Mouse (Mus musculus) E14TG2a.4 (cell line): ENCODE data around the gene Sft2d1.

ENCODE experiments used
- H3K27me3 ChIP-seq: 2 replicates; pipeline ENCODE4 v1.6.1; 2014; ENCODE audit warnings: low read length, control low read depth; ENCODE audit not compliant: insufficient read depth
- H3K36me3 ChIP-seq: 2 replicates; pipeline ENCODE4 v1.6.1; 2014; ENCODE audit warnings: low read length, control low read depth; ENCODE audit not compliant: insufficient read depth
- H3K4me1 ChIP-seq: replicated peaks from 2 replicates; pipeline ENCODE4 v1.6.1; 2014; ENCODE audit warnings: low read depth, low read length, control low read depth
- H3K4me3 ChIP-seq: replicated peaks from 2 replicates; pipeline ENCODE4 v1.5.1; 2014; ENCODE audit warnings: mild to moderate bottlenecking, low read length
- H3K9me3 ChIP-seq: 2 replicates; pipeline ENCODE4 v1.6.1; 2014; ENCODE audit warnings: low read length, control low read depth
- CTCF ChIP-seq: conservative IDR thresholded peaks from 2 replicates; pipeline ENCODE4 v1.5.1; 2014; ENCODE audit warnings: low read length
- NANOG ChIP-seq: IDR thresholded peaks from 2 replicates; pipeline ENCODE4 v1.6.1; 2014; ENCODE audit warnings: borderline replicate concordance, low read length, mixed read lengths
- POU5F1 ChIP-seq: IDR thresholded peaks from 2 replicates; pipeline ENCODE4 v1.6.1; 2014; ENCODE audit warnings: low read length, borderline replicate concordance

The Sft2d1 gene

DNA sequence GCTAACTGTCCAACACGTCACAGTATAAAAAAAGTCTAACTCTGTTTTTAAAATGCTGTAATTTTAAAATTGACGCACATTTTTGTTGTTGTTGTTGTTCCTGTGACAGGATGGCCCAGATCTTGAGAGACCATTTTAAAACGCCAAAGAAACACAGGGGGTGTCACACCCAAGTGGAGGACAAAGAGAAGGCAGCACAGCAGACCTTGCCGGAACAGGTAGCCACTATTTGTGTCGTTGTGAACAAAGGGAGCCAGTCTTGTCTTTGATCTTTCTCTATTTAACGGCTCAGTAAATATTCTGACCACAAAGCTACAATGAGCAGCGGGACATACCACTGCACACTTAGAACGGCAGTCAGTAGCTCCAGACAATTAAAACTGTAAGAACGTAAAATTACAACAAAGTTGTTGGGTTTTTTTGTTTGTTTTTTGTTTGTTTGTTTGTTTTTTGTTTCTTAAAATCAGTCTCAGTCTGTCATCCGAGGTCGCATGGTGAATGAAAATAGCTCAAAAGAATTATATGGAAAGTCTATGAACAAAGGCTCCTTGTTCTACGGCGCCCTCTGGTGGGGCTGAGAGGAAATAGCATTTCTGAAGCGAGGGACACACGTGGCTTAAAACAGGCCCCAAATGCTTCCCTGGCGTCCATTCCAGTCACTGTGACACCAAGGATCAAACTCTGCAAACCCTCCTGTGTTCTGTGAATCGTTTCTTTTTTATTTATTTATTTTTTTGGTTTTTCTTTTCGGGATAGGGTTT is 61.6 kb downstream of the Sft2d1 start:
- Histone ChIP-seq H3K9me3 (no peaks in the 10 kb centered on the region), H3K27me3 (peaks cover 2% of the 10 kb centered on the region; the same call in 1 of the 2 replicates), H3K36me3 (no peaks in the 10 kb centered on the region), H3K4me3 (peak overlapping the region; percentile 50), H3K4me1 (peaks cover 81% of the 10 kb centered on the region)
- TF ChIP-seq CTCF: peak; percentile 72
- no peak for TF ChIP-seq NANOG
- TF ChIP-seq POU5F1: no peak
